Mouse (Mus musculus) kidney, adult 2 months (tissue): ENCODE measurements at regions not wholly inside any gene's neighbourhood (a gene's known extent, or its start where the extent isn't known, plus 50 kb on each side); places are given as distances from the start of the nearest gene placed in this dataset.

ENCODE experiments used
- CTCF ChIP-seq: fragments of 200-500 bp; conservative IDR thresholded peaks from 2 replicates; pipeline ENCODE4 v1.5.1; 2011; ENCODE audit warnings: low read depth, mild to moderate bottlenecking, control low read depth, low read length, moderate library complexity, mixed read lengths; ENCODE audit not compliant: insufficient read depth, insufficient read length
- POLR2A ChIP-seq: fragments of 200-500 bp; IDR thresholded peaks from one replicate; pipeline ENCODE4 v1.6.1; 2011; ENCODE audit warnings: low read depth, low read length, control low read depth

DNA sequence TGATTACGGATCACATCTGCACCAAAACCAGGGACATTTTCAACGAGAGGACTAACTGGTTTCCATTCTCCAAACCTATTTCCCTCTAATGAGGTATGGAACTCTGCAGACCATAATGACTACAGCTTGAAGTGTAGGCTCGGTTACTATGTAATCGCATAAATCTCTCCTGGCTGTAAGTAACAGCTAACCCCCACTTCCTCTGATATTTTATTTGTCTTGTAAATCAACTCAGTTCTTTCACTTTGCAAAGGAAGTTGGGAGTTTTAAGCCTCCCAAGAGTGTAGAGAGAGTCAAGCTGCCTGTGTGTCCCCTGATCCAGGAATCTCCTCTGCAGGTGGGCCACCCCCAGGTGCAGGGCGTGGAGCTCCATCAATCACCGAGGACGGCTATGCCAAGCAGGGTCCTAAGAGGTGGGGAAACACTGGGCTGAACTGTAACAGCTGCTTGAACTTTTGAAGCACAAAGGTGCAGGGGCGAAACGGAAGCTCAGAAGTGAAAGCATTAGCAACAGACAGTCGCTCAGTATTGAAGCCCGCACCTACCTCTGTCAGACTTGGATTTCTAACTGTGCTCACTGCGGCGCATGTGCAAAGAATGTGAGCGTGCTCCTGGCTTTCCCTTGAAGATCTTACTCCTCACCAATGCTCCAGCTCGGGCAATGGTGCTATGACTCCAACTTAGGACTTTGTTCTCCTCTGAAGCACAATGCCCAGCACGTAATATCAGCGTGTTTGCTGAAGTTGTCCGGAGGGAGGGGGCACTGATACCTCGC lies 140.1 kb upstream of the Map3k7 start:
- TF ChIP-seq POLR2A, result no peak
- no peak for TF ChIP-seq CTCF
